Mouse (Mus musculus): Measurements from ENCODE around the gene AC131692.1. TPM values are rescaled to one million over a fixed set of nuclear protein-coding genes. Genes with fewer than 3 reads are reported as not detected.
"Not testable (repeated sequence)": the region's sequence is repeated elsewhere in the genome, so short reads cannot be mapped to it uniquely, and the experiment has no call there.

Gene AC131692.1
- total and polyA plus RNA-seq, 3 experiments: not detected

- Histone ChIP-seq H3K27ac (no peak overlapping the region), H3K36me3 (ENCODE audit: control insufficient read depth, insufficient read depth, low read length) (no peaks in the 10 kb centered on the region), H3K79me2 (replicated peaks; ENCODE audit: control insufficient read depth, insufficient read depth, low read length) (no peaks in the 10 kb centered on the region), H3K4me3 (no peak overlapping the region), H3K4me1 (ENCODE audit: control insufficient read depth, insufficient read depth, low read length) (no peaks in the 10 kb centered on the region), H3K9ac (ENCODE audit: low read depth, low read length) (no peak overlapping the region), H3K27me3 (ENCODE audit: control insufficient read depth, insufficient read depth, low read length) (no peaks in the 10 kb centered on the region)
- TF ChIP-seq EP300 (IDR thresholded peaks at IDR 0.05; ENCODE audit: insufficient read depth, low read depth, low read length): no peak
- TF ChIP-seq CTCF (IDR thresholded peaks at IDR 0.05): no peak
- no peak for TF ChIP-seq POLR2A (IDR thresholded peaks at IDR 0.05; ENCODE audit: insufficient read depth, low read depth, low read length)
- intact Hi-C loops (cut with DNase I): no loop called here
- no peak for DNase-seq
- WGBS: 81% methylated on average over 7 of the region's 7 CpGs
These were observed 38.1 kb downstream of the AC131692.1 start for GRCm38 (mm10) chr19:6132171-6132827.

GRCm38 (mm10) chr19:6133197-6133596 lies 39.0 kb downstream of the AC131692.1 start:
- H3K27me3 ChIP-seq (ENCODE audit: control insufficient read depth, insufficient read depth, low read length); H3K79me2 ChIP-seq (replicated peaks; ENCODE audit: control insufficient read depth, insufficient read depth, low read length); H3K27ac ChIP-seq; H3K9ac ChIP-seq (ENCODE audit: low read depth, low read length); H3K36me3 ChIP-seq (ENCODE audit: control insufficient read depth, insufficient read depth, low read length); H3K4me3 ChIP-seq; intact Hi-C loops (cut with DNase I); H3K4me1 ChIP-seq (ENCODE audit: control insufficient read depth, insufficient read depth, low read length); DNase-seq: not testable (repeated sequence)
- WGBS: 48% methylated on average over 1 of the region's 1 CpGs

- DNase-seq: no peak
- Histone ChIP-seq H3K27me3 (ENCODE audit: control insufficient read depth, insufficient read depth, low read length) (no peaks in the 10 kb centered on the region), H3K9ac (ENCODE audit: low read depth, low read length) (no peak overlapping the region), H3K4me3 (no peak overlapping the region), H3K27ac (no peak overlapping the region), H3K4me1 (ENCODE audit: control insufficient read depth, insufficient read depth, low read length) (peaks cover 1% of the 10 kb centered on the region; the same call in 1 of the 2 replicates), H3K79me2 (replicated peaks; ENCODE audit: control insufficient read depth, insufficient read depth, low read length) (no peaks in the 10 kb centered on the region), H3K36me3 (ENCODE audit: control insufficient read depth, insufficient read depth, low read length) (no peaks in the 10 kb centered on the region)
- intact Hi-C loops (cut with DNase I): no loop called here
- TF ChIP-seq EP300 (IDR thresholded peaks at IDR 0.05; ENCODE audit: insufficient read depth, low read depth, low read length): no peak
- no peak for TF ChIP-seq POLR2A (IDR thresholded peaks at IDR 0.05; ENCODE audit: insufficient read depth, low read depth, low read length)
- no peak for TF ChIP-seq CTCF (IDR thresholded peaks at IDR 0.05)
- 80% methylated on average over 3 of the region's 3 CpGs for WGBS
These were observed 42.2 kb downstream of the AC131692.1 start for GRCm38 (mm10) chr19:6136397-6136796.

GRCm38 (mm10) chr19:6139701-6140100 lies 45.5 kb downstream of the AC131692.1 start:
- H3K36me3 ChIP-seq (ENCODE audit: control insufficient read depth, insufficient read depth, low read length): no peaks in the 10 kb centered on the region
- H3K4me3 ChIP-seq: no peak overlapping the region
- TF ChIP-seq EP300 (IDR thresholded peaks at IDR 0.05; ENCODE audit: insufficient read depth, low read depth, low read length) (no peak), POLR2A (IDR thresholded peaks at IDR 0.05; ENCODE audit: insufficient read depth, low read depth, low read length) (no peak), CTCF (IDR thresholded peaks at IDR 0.05) (no peak)
- intact Hi-C loops (cut with DNase I): loop anchor here (1.0 to 2.0 kb wide), 2 partner anchors 11 to 97 kb away; partner anchors contain the start of gene Snx15
- DNase-seq: no peak
- peak overlapping the region; percentile 97 for H3K27ac ChIP-seq
- peaks cover 1% of the 10 kb centered on the region; the same call in 1 of the 2 replicates for H3K4me1 ChIP-seq (ENCODE audit: control insufficient read depth, insufficient read depth, low read length)
- no peaks in the 10 kb centered on the region for H3K27me3 ChIP-seq (ENCODE audit: control insufficient read depth, insufficient read depth, low read length)
- H3K9ac ChIP-seq (ENCODE audit: low read depth, low read length): no peak overlapping the region
- H3K79me2 ChIP-seq (replicated peaks; ENCODE audit: control insufficient read depth, insufficient read depth, low read length): no peaks in the 10 kb centered on the region
- 91% methylated on average over 6 of the region's 6 CpGs for WGBS

GRCm38 (mm10) chr19:6140374-6140677 lies 46.1 kb downstream of the AC131692.1 start:
- intact Hi-C loops (cut with DNase I): loop anchor here (1.0 to 2.0 kb wide), 2 partner anchors 12 to 96 kb away; partner anchors contain the start of gene Snx15
- H3K4me1 ChIP-seq (ENCODE audit: control insufficient read depth, insufficient read depth, low read length): peaks cover 1% of the 10 kb centered on the region; the same call in 1 of the 2 replicates
- no peaks in the 10 kb centered on the region for H3K79me2 ChIP-seq (replicated peaks; ENCODE audit: control insufficient read depth, insufficient read depth, low read length)
- no peaks in the 10 kb centered on the region for H3K36me3 ChIP-seq (ENCODE audit: control insufficient read depth, insufficient read depth, low read length)
- H3K27me3 ChIP-seq (ENCODE audit: control insufficient read depth, insufficient read depth, low read length): no peaks in the 10 kb centered on the region
- H3K4me3 ChIP-seq: peak overlapping the region; percentile 94
- H3K27ac ChIP-seq: peak overlapping the region; percentile 97
- H3K9ac ChIP-seq (ENCODE audit: low read depth, low read length): peak overlapping the region; percentile 90
- 3% methylated on average over 16 of the region's 16 CpGs for WGBS
- TF ChIP-seq CTCF (IDR thresholded peaks at IDR 0.05) (no peak), EP300 (IDR thresholded peaks at IDR 0.05; ENCODE audit: insufficient read depth, low read depth, low read length) (no peak), POLR2A (IDR thresholded peaks at IDR 0.05; ENCODE audit: insufficient read depth, low read depth, low read length) (no peak)
- no peak for DNase-seq

GRCm38 (mm10) chr19:6140678-6141393 lies 46.6 kb downstream of the AC131692.1 start, which contains the start of gene Batf2:
Gene Batf2 (plus strand): TSS chr19:6140983.
- Histone ChIP-seq H3K79me2 (replicated peaks; ENCODE audit: control insufficient read depth, insufficient read depth, low read length) (no peaks in the 10 kb centered on the region), H3K27ac (peak within 1 kb of the TSS; percentile 97), H3K27me3 (ENCODE audit: control insufficient read depth, insufficient read depth, low read length) (no peaks in the 10 kb centered on the region), H3K4me1 (ENCODE audit: control insufficient read depth, insufficient read depth, low read length) (peaks cover 1% of the 10 kb centered on the region; the same call in 1 of the 2 replicates), H3K36me3 (ENCODE audit: control insufficient read depth, insufficient read depth, low read length) (no peaks in the 10 kb centered on the region), H3K9ac (ENCODE audit: low read depth, low read length) (peak within 1 kb of the TSS; percentile 90), H3K4me3 (peak within 1 kb of the TSS; percentile 94)
- under 1% methylated on average over 65 of the region's 68 CpGs for WGBS
- intact Hi-C loops (cut with DNase I): loop anchor here (1.0 to 2.0 kb wide), 2 partner anchors 13 to 96 kb away; partner anchors contain the start of gene Snx15
- peak; percentile 91 to 93 for DNase-seq
- peak; percentile 73 for TF ChIP-seq CTCF (IDR thresholded peaks at IDR 0.05)
- no peak for TF ChIP-seq EP300 (IDR thresholded peaks at IDR 0.05; ENCODE audit: insufficient read depth, low read depth, low read length)
- peak; percentile 42; the same call in 1 of the 2 replicates for TF ChIP-seq POLR2A (IDR thresholded peaks at IDR 0.05; ENCODE audit: insufficient read depth, low read depth, low read length)

Measured in heart, adult 2 months (tissue).